Mouse (Mus musculus) liver, adult 2 months (tissue): Measurements from ENCODE around the gene Hps6. TPM values are rescaled to one million over a fixed set of nuclear protein-coding genes. Genes with fewer than 3 reads are reported as not detected.

Source experiments
- DNase-seq: peaks from one replicate; pipeline ENCODE4 v3.0.0-alpha.2; 2011; ENCODE audit warnings: low read depth, low spot score; ENCODE audit errors: extremely low read depth
- H3K27ac ChIP-seq: fragments of 200-500 bp; replicated peaks from 2 replicates; pipeline ENCODE4 v1.5.1; 2012; ENCODE audit warnings: low read depth, mild to moderate bottlenecking, control low read depth, inconsistent platforms, low read length; ENCODE audit not compliant: insufficient read depth
- H3K27me3 ChIP-seq: fragments of 200-500 bp; 2 replicates; pipeline ENCODE4 v1.6.1; 2012; ENCODE audit warnings: mild to moderate bottlenecking, moderate library complexity, low read length, inconsistent platforms; ENCODE audit not compliant: control insufficient read depth, insufficient read depth
- H3K36me3 ChIP-seq: fragments of 200-500 bp; 2 replicates; pipeline ENCODE4 v1.6.1; 2012; ENCODE audit warnings: low read length, inconsistent platforms; ENCODE audit not compliant: control insufficient read depth, insufficient read depth
- H3K4me1 ChIP-seq: fragments of 200-500 bp; 2 replicates; pipeline ENCODE4 v1.6.1; 2011; ENCODE audit warnings: low read length; ENCODE audit not compliant: control insufficient read depth, insufficient read depth
- H3K4me3 ChIP-seq: fragments of 200-500 bp; 2 replicates; pipeline ENCODE4 v1.5.1; 2011; ENCODE audit warnings: low read depth, mild to moderate bottlenecking, control low read depth, low read length, moderate library complexity; ENCODE audit not compliant: insufficient read depth
- H3K79me2 ChIP-seq: fragments of 200-500 bp; 2 replicates; pipeline ENCODE4 v1.6.1; 2012; ENCODE audit warnings: inconsistent platforms, mild to moderate bottlenecking, low read length, moderate library complexity; ENCODE audit not compliant: control insufficient read depth, insufficient read depth
- H3K9ac ChIP-seq: fragments of 200-500 bp; 2 replicates; pipeline ENCODE4 v1.6.1; 2012; ENCODE audit warnings: low read depth, mild to moderate bottlenecking, control low read depth, inconsistent platforms, low read length
- CTCF ChIP-seq: fragments of 200-500 bp; IDR thresholded peaks from 2 replicates; pipeline ENCODE4 v1.5.1; 2011; ENCODE audit warnings: low read depth, low read length, control low read depth
- POLR2A ChIP-seq: fragments of 200-500 bp; IDR thresholded peaks from 2 replicates; pipeline ENCODE4 v1.6.1; 2011; ENCODE audit warnings: low read length, control low read depth; ENCODE audit not compliant: insufficient read depth; ENCODE audit errors: extremely low read depth
- WGBS: fragments of 180-500 bp; shearing (Covaris S2); methylation state at CpG from one replicate; pipeline ENCODE4 v1.1.7; 2018; 5-methylcytosine and 5-hydroxymethylcytosine counted together
- polyA plus RNA-seq: library from polyadenylated mRNA; depleted of rRNA; stranded (reverse); fragments of >200 nt; gene quantifications from 2 replicates; pipeline ENCODE4 v1.2.3, GENCODE M21; 2012; rRNA removed
- total RNA-seq: library from RNA; depleted of rRNA; stranded (reverse); fragments of >200 nt; gene quantifications from 2 replicates; pipeline ENCODE4 v1.2.3, GENCODE M21; 2014; rRNA removed

Hps6 gene
- total and polyA plus RNA-seq, 2 experiments: 2.3 to 3.2 TPM

DNA sequence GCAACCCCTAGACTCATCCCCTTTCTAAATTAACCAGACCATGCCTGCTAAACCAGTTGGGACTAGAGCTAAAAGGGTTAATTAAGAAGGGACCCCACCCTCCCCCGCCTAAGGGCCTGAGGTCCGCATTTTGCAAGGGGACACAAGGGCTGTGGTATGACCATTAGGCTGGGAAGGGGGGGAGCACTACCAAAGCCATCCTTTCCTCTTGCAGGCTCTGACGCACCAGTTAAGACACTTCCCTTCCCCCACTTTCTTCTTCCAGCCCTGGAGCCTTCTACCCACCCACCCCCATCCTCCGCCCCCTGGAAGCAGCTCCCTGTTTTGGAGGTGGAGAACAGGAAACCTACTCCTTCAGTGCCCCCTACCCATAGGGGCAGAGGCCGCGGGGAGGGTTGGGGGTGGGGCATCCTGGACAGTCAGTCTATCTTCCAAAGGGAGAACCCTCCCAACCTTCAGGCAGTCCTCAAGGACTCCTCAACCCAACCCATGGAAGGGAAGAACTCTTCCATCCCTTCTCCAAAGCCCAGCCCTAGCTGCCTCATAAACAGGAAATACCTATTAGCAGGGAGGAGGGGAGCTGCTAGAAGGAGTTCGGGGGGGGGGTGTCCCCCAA is 42.5 kb downstream of the Hps6 start:
- peaks cover 12% of the 10 kb centered on the region for H3K4me1 ChIP-seq
- DNase-seq: peak; percentile 37
- WGBS: 7% methylated on average over 7 of the region's 7 CpGs

DNA sequence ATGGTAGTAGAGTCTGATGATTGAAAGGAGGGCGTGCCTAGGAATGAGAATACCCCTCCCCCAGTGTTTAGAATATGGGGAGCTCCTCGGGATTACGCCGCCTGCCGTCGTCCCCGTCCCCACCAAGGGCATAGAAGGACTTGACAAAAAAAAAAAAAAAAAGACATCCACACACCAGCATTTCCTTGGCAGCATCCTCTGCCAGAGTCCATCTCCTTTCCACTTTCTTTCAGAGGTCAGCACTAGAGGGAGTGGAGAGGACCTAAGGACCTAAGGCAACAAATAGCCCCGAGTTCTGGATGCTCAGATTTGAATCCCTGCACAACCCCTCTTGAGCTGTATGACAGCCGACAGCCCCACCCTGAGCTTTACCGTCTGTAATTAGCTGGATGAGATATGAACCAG is 43.3 kb downstream of the Hps6 start:
- H3K9ac ChIP-seq: no peak overlapping the region
- no peak for DNase-seq
- H3K27me3 ChIP-seq: no peaks in the 10 kb centered on the region
- H3K27ac ChIP-seq: peak overlapping the region; percentile 50
- TF ChIP-seq CTCF (no peak), POLR2A (no peak)
- H3K4me3 ChIP-seq: no peak overlapping the region
- no peaks in the 10 kb centered on the region for H3K36me3 ChIP-seq
- peaks cover 12% of the 10 kb centered on the region for H3K4me1 ChIP-seq
- 25% methylated on average over 10 of the region's 10 CpGs for WGBS
- peaks cover 14% of the 10 kb centered on the region; the same call in 1 of the 2 replicates for H3K79me2 ChIP-seq

More for the DNA sequence above, 42.5 kb downstream of the Hps6 start:
- H3K4me3 ChIP-seq: peak overlapping the region; percentile 79
- peak overlapping the region; percentile 86 for H3K27ac ChIP-seq
- no peaks in the 10 kb centered on the region for H3K27me3 ChIP-seq
- H3K36me3 ChIP-seq: no peaks in the 10 kb centered on the region
- TF ChIP-seq POLR2A (0 out of 2 replicates have a peak, but pooled peaks have one; percentile 15), CTCF (no peak)
- peak overlapping the region; percentile 81 for H3K9ac ChIP-seq
- H3K79me2 ChIP-seq: peaks cover 14% of the 10 kb centered on the region; the same call in 1 of the 2 replicates

GRCm38 (mm10) chr19:46047426-46047825 is 44.1 kb downstream of the Hps6 start:
- peaks cover 10% of the 10 kb centered on the region for H3K4me1 ChIP-seq
- 60% methylated on average over 2 of the region's 2 CpGs for WGBS
- no peak for TF ChIP-seq POLR2A
- no peak for TF ChIP-seq CTCF

DNA sequence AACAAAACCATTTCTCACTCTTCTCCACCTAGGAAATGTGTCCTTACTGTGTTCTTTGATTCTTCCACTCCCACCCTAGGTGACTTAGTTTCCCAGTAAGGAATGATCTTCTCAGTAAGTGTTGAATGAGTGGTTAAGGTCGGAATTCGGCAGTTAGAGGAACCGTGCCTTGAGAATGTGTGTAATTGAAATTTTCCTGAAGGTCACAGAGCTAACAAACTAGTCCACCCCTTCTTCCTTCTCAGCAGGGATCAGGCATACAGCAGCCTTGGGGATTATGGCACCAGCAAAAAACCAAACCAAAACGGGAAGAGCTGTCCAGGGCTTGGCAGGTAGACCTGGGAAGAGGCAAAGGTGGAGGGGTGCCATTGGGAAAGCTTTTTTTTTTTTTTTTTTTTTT is 45.8 kb downstream of the Hps6 start:
- no peak for DNase-seq
- TF ChIP-seq POLR2A (no peak), CTCF (no peak)
- Histone ChIP-seq H3K4me1 (no peaks in the 10 kb centered on the region; the same call in 1 of the 2 replicates), H3K27ac (no peak overlapping the region), H3K9ac (no peak overlapping the region), H3K4me3 (no peak overlapping the region), H3K27me3 (no peaks in the 10 kb centered on the region), H3K36me3 (no peaks in the 10 kb centered on the region), H3K79me2 (peaks cover 4% of the 10 kb centered on the region; the same call in 1 of the 2 replicates)
- 85% methylated on average over 4 of the region's 4 CpGs for WGBS

More at GRCm38 (mm10) chr19:46047426-46047825, 44.1 kb downstream of the Hps6 start:
- DNase-seq: no peak
- H3K27me3 ChIP-seq: no peaks in the 10 kb centered on the region
- no peak overlapping the region for H3K27ac ChIP-seq
- H3K4me3 ChIP-seq: no peak overlapping the region
- no peaks in the 10 kb centered on the region for H3K36me3 ChIP-seq
- H3K9ac ChIP-seq: no peak overlapping the region
- H3K79me2 ChIP-seq: peaks cover 9% of the 10 kb centered on the region; the same call in 1 of the 2 replicates

- no peak for DNase-seq
- Histone ChIP-seq H3K36me3 (no peaks in the 10 kb centered on the region), H3K4me1 (no peaks in the 10 kb centered on the region; the same call in 1 of the 2 replicates), H3K79me2 (no peaks in the 10 kb centered on the region), H3K9ac (no peak overlapping the region), H3K4me3 (no peak overlapping the region), H3K27me3 (no peaks in the 10 kb centered on the region), H3K27ac (no peak overlapping the region)
- TF ChIP-seq POLR2A: no peak
- no peak for TF ChIP-seq CTCF
- WGBS: 79% methylated on average over 2 of the region's 2 CpGs
Measured at GRCm38 (mm10) chr19:46050462-46050861, 47.2 kb downstream of the Hps6 start.

Other genes with a start within 250 kb of the Hps6 start
- 44.3 and 51.1 TPM in 2 replicates for gene Mgea5, start 219.7 kb upstream of the Hps6 start, total RNA-seq
- gene Mgea5, start 219.7 kb upstream of the Hps6 start, polyA plus RNA-seq: 9.4 and 11.1 TPM in 2 replicates
- not detected in 2 replicates for gene Kcnip2, start 187.4 kb upstream of the Hps6 start, total RNA-seq
- 0.02 and 0.04 TPM in 2 replicates for gene Kcnip2, start 187.4 kb upstream of the Hps6 start, polyA plus RNA-seq
- gene Armh3, start 5.0 kb upstream of the Hps6 start, total RNA-seq: 3.8 and 4.2 TPM in 2 replicates
- gene Armh3, start 5.0 kb upstream of the Hps6 start, polyA plus RNA-seq: 4.9 and 5.2 TPM in 2 replicates
- gene Pprc1, start 41.4 kb downstream of the Hps6 start, total RNA-seq: 1.1 and 2.1 TPM in 2 replicates
- 5.0 and 11.7 TPM in 2 replicates for gene Pprc1, start 41.4 kb downstream of the Hps6 start, polyA plus RNA-seq
- gene Ldb1, start 41.7 kb downstream of the Hps6 start, total RNA-seq: 14.9 and 18.1 TPM in 2 replicates
- gene Ldb1, start 41.7 kb downstream of the Hps6 start, polyA plus RNA-seq: 27.9 and 42.1 TPM in 2 replicates
- 3.4 and 3.8 TPM in 2 replicates for gene Nolc1, start 72.4 kb downstream of the Hps6 start, total RNA-seq
- gene Nolc1, start 72.4 kb downstream of the Hps6 start, polyA plus RNA-seq: 5.6 and 7.3 TPM in 2 replicates
- 0.67 and 9.8 TPM in 2 replicates for gene Elovl3, start 128.4 kb downstream of the Hps6 start, total RNA-seq
- gene Elovl3, start 128.4 kb downstream of the Hps6 start, polyA plus RNA-seq: 2.6 and 3.7 TPM in 2 replicates
- gene Pitx3, start 144.8 kb downstream of the Hps6 start, total RNA-seq: not detected in 2 replicates
- gene Pitx3, start 144.8 kb downstream of the Hps6 start, polyA plus RNA-seq: not detected in 2 replicates
- gene Gbf1, start 149.0 kb downstream of the Hps6 start, total RNA-seq: 25.0 and 25.7 TPM in 2 replicates
- 49.3 and 58.1 TPM in 2 replicates for gene Gbf1, start 149.0 kb downstream of the Hps6 start, polyA plus RNA-seq